Mouse (Mus musculus) 3134 (cell line): Measurements from ENCODE around the gene Pnma1.

Experiments used
- DNase-seq: peaks from one replicate; pipeline ENCODE4 v3.0.0-alpha.2; 2011; ENCODE audit warnings: low spot score; ENCODE audit not compliant: insufficient read length; ENCODE audit errors: extremely low read depth

Gene Pnma1

DNA sequence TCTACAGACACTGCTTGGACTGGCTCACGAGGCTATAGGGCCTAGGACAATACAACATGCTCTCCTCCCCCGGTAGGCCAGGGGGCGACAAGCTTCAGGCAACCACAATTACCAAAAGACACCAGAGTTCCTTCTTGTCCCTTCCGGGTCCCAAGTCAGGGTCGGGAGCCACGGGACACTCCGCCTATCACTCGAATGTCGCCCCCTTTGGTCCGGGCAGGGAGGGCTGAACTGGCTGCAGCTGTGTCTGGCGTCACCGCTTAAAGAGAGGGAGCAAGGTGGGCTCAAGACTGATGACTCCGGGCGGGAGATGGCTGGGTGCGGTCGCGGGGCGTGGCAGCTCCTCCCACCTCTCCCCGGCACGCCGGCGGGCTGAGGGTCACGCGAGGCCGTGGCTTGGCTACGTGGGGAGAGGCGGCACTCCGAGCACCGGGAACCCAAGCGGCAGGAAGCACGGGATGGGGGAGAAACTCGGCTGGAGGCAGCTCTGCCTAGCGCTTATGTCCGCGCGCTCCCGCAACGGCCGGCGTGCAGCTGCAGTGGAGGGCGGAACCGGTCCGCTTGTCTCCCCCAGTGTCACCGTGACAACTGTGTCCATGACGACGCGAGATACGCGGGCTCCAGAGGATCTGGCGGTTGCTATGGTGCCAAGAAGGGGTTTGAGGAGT lies at the start of gene Pnma1:
Pnma1 (minus strand) TSS at position 536 of the 668 bp plus-strand sequence.
- DNase-seq, result no peak

DNA sequence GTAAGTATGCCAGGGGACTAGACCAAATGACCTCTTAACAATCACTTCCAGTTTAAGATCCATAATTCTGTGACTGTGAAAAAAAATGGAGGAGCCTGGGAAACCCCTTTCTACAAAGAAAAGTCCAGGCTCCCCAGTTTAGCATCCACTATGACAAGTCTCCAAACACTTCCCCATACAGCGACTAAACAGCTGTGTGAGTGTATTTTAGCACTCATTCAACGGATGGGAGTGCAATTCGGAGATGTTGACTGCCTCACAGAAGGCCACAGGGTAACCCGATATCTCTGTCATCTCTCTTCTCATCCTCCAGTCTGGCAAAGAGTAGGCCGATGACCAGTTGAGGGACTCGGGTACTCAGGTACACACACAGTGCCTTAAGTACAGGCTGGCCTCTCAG lies 46.9 kb upstream of the Pnma1 start:
- no peak for DNase-seq

DNA sequence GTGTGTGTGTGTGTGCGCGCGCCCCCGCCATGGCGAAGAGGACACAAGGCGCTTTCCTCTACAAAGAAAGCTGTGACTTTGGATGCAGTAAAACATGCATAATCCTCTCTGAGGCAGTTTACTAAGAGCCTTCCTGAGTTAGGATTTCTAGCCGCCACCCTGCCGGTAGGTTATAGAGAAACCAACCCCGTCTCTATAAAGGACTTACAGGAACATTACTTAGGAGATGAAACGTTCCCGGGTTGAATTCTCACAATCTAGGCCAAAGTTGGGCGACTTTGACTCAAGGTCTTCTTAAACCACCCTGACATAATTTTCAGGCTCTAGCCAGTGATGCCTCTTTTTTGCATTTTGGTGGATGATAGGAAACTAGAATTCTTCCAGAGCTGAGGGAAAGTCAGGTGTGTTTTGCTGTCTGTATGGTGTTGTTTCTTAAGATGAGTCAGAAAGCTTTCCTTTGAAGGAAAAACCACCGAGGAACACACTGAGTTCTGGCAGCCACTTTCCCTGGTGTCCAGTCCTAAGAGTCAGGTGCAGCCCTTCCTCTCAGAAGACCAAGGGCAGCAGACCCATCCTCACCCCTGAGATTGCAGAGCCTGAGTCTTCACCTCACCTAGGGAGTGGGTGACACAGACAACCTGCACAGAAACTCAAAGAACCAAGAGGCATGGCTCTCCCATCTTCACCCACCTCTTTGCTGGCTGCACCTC lies 46.3 kb upstream of the Pnma1 start:
- DNase-seq, result no peak

DNA sequence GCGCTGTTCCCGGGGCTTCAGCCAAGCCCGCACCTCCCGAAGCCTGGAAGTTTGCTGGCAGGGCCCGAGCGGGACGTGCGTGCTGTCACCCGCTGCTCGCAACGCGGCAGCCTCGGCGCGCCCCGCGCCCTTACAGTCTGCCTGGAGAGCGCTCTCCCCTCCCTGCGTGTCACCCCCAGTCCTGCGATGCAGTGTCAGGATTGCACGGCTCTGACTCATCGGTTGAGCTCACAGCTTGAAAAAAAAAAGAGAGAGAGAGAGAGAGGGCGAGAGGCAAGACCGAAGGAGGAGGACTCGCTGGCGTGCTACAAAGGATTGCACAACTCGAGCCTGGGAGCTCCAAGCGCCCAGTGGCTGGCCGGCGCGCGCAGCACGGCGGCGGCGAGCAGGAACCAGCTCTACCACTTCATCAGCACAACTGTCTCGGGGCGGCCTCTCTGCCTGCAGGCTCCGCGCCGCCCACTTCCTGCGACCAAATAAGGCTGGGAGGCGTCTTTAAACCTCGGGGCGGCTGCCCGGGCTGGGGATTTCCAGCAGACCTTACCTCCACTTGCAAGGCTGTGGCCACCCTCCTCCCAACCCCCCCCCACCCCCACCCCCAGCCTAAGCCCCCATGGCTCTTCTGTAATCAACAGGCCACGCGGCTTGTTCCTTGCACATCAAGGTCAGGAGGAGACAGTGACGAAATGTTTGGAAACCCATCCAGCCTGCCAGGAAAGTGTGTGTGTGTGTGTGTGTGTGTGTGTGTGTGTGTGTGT lies 45.5 kb upstream of the Pnma1 start:
- DNase-seq, result peak; percentile 100

DNA sequence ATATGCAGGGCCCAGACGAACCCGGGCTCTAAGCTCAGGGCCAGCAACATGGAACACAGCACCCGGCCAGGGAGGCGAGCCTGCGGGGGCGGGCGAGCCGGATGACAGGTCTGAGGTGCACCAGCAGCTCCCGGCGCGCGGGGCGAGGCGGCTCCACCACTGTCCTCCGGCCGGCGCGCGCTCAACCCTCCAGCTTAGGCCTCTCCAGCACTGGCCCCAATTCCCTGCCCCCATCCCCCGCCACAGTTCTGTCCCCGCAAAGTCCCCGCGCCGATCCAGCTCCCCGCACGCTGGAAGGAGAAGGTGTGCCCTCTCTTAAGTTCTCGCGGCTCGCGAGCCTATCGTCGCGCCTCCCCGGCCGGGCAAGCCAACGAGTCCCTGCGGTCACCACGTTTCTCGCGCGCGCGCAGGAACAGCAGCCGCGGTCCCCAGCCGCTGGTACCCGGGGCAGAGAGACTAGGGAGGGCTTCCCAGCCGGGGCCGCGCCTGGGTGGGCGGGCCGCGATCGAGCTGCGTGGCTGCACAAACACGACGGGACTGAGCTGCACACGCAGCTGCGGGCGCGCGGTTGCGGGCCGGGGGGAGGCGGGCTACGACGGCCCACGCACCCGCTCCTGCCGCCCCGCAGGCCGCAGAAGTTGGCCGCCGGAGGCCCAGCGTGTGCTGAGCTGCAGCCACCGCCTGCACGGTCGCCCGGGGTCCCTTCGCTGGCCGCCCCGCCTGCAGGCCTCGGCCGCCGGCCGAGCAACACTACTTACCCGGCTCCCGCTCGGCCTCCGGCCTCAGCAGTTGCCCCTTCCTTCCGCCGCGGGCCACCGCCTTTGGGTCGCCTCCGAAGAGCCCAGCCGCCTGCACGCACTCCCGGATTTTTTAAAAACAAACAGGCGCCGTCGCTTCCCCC lies 44.7 kb upstream of the Pnma1 start:
- peak; percentile 82 for DNase-seq

DNA sequence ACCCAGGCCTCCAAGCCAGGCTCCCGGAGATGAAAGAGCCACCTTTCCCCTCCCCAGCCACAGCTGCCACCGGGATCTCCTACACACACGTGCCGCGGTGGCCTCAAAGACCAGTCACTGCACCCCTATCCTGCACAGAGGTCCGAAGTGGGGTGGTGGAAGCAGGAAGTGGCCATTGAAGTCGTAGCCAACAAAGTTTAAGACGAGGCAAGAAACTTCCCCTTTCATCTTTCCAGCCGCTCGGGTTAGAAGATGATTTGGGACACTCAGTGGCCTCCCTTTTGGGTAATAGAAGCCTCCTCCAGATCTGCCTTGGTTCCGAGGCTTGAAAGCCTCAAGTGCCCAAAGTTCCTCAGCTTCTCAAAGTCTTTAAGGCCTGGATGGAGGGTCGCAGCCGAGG lies 44.0 kb upstream of the Pnma1 start:
- no peak for DNase-seq

DNA sequence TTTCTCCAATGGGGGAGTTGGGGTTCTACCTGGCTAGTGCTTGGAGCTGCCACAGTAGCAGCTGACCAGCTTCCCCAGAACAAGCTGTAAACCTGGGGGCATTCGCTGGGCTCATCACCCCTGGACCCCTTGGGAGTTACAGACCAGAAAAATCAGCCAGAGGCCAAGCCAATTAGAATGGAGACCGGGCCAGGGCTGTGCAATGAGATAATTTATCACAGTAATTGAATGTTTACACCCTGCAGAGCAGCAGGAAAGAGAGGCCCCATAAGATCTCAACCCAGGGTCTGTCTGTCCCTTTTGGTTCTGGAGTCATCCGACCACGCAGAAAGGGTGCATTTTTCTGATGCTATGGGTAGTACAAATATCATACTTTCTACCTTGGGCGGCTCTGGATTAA lies 43.5 kb upstream of the Pnma1 start:
- no peak for DNase-seq

DNA sequence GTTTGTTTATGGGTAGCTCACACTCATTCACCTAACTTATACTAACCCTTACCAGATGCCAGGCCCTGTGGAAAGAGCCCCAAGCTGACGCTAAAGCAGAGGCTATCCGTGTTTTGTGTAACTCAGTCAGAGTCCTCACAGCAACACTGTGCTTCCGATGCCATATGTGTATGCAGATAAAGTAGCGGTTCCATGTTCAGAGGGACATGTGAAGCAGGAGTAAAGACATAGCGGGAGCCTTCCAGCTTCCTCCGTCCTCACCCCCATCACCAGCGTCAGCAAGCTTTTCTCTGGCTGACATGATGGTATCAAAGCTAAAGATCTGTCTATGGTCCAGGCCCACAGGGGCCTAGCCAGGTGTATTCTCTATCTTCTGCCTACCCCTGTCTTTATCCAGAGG lies 42.9 kb upstream of the Pnma1 start:
- no peak for DNase-seq

DNA sequence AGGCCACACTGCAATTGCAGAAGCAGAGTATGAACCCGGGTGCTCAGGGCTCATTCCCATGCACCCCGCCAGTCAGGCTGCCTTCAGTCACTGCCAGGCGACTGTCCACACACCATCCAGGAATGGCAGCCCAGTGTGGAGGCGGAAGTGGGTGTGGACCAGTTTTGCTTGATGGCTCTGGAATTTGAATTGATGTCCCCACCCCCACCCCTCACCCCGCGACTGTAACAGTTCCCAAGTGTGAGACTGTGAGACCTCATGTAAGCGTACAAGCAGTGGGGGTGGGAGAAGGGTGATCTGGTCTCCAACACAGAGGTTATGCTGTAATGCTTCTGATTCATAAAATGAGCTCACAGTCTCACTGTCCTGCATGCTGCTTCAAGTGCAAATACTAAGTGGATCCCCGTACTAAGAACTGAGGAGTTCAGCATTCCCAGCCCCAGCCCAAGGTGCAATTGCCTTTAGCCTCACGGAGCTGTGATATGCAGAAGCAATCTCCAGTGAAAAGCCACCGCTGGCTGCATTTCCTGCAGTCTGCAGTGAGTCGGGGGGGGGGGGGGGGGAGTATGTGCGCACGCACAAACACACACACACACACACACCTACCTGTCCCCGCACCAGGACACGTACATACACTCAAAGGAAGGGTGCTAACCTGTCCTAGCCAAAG lies 42.0 kb upstream of the Pnma1 start:
- DNase-seq, result peak; percentile 60

DNA sequence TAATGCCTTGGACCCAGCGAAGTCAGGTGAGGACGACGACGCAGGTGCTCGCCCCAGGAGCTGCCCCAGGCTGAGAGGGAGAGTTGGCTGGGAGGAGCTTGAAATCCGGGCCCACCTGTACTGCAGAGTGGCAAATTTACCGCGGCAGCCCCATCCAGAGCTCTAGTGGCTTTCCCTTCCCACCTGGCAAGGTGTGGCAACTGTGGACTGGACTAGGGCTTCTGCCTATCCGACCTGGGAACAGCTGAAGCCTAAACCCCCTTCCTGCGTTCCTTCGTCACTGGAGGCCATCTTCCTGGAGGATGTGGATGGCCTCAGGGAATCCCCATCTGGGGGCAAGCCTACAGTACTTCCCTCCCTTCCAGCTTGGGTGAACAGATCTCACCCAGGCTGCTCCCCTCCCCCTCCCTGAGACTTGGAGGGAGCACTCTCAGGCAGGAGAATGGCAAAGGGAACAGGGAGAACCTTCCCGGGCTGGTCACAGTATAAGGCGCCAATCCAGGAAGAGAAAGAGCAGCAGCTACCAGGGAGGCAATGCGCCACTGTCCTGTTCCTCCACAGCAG lies 40.7 kb upstream of the Pnma1 start:
- no peak for DNase-seq

DNA sequence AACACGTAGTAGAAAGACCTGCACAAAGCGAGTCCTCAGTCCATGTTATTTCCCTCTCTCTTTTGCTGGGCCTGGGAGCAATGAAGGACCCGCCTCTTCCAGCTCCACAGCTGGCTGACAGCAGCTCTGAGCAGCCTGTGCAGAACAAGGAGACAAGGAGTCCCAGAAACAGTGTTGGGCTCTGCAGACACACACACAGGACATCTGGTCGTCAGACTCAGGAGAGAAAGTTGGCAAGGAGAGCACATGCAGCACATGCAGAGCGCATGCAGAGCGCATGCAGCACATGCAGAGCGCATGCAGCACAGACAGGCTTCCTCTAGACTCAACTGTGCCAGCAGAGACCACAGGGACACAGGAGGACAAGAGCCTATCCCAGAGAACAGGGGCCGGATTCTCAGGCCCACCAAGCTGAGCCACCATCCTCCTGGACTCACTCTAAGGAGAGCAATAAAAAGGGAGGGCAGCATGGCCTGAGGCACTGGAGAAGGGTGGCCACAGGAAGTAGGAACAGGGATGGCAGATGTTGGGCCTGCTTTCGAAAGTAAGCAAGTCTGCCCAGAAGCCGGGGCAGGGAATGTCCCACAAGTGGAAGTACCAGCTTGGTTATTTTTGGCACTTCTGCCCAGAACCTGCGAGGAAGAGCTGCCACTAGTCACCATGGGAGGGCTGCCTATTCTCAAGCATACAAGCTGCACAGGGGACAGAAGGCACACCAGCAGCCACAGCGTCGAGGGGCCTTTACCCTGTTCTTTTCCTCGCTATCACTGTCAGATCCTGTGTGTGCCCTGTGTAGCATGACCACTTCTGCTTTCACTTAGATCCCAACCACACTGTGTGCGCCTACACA lies 39.7 kb upstream of the Pnma1 start:
- DNase-seq, result peak; percentile 69

DNA sequence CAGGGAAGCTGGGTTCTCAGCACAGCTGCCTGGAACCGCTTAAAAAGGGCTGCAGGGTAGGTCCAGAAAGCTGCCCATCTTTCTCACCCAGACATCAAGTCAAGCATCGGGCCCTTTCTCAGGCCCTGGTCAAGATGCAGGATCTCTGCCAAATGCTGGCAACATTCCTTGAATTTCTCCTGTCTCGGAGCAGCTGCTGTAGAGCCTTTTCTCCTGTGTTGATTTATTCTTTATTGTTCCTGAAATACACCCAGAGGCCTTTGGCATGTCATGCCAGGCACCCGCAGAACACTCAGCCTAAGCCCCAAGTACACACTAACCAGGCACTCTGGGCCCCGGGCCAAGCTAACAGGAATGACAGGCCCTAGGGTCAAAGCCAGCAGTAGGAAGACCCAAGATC lies 38.7 kb upstream of the Pnma1 start:
- DNase-seq, result peak; percentile 68

DNA sequence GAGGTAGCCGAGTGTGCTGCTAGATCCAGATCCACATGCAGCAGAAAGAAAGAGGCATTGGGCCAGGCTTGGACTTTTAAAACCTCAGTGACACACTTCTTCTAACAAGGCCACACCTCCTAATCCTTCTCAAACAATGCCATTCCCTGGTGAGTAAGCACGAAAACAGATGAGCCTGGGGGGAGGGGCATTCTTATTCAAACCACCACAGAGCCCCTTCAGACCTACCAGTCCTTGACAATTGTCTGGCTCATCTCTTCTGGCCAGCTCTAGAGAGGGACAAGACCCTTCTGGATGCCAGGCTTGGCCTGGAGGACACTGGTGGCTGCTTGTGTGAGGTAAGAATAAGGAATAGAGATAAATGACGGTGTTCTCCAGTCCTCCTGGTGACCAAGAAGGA lies 38.2 kb upstream of the Pnma1 start:
- no peak for DNase-seq

DNA sequence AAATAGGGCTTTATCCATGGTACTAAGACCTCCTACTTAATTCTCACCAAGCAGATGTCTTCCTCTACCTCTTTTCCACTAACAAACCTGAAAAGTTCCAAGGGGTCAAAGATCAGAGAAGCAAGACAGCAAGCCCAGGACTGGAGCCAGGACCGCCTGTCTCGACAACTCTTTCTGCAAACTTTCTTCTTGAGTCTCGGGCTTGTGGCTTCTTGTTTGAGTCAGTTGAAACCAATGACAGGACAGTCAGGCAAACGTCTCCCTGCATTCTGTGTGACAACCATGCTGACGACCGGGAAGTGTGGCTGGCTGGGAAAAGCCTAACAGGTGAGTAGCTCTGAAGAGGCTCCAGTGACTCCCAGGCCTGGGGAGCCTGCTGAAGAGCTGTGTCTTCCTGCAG lies 37.3 kb upstream of the Pnma1 start:
- no peak for DNase-seq

DNA sequence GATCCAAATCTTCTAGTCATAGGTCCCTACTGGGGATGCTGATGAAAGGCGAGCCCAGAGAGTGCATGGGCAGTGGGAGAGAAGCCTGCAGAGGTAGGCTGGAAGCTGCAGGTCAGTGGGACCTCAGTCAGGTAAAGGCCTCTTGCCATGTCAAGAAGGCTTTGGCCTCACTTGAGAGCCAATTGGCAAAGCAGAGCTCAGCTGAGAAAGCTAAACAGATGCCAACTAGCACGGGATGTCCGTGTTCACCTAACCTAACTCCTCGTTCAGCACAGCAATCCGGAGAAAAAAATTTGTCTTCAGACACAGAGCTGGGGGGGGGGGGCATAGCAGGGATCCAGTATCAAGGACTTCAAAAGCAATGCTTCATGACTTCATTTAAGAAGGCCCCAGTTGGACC lies 36.7 kb upstream of the Pnma1 start:
- no peak for DNase-seq

DNA sequence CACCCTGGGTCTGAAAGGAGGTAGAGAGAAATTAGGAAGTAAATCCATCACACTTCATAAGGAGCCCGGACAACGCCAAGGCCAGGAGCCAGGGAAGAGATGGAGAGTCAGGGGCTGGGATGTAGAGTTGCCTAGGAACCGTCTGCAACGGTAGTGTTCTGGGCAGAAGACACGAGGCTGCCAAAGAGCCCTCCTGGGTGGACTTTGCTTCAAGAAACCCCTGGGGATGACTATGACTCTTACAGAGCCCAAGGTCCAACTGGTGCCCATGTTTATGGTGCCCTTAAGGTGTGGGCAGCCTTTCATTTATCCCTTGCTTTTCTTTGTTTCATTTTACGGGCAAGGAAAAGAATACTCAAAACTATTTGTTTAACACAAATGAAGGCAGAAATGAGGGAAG lies 33.7 kb upstream of the Pnma1 start:
- no peak for DNase-seq

DNA sequence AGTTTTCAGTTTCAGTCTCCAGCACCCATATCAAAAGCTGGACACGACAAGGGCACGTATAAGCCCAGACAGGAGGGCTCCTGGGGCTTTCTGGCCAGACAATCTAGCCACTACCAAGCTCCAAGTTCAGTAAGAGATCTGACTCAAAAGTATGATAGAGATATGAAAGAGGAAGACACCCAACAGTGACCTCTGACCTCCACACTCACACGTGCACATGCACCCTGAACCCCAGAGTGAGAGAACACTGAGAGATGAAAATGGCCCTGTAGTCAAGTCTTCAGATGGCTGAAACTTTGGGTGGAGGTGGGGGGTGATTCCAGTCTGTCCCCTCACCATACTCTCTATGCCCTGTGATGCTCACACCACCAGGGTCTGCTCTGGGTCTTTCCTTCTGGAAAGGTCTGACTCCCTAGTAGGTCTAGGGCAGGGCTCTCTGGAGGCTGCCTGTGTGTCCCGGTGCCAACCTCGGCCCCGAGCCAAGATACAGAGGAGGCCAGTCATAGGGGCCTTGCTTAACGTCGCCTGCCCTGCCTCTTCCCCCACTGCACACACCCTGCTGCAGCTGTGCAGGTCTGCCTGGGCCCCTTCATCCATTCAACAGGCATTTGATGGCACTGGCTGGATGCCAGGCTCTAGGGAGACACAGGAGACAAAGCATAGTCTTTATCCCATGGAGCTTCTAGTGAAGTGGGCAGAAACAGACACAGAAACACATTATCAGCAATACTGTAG lies 32.6 kb upstream of the Pnma1 start:
- DNase-seq, result peak; percentile 75

DNA sequence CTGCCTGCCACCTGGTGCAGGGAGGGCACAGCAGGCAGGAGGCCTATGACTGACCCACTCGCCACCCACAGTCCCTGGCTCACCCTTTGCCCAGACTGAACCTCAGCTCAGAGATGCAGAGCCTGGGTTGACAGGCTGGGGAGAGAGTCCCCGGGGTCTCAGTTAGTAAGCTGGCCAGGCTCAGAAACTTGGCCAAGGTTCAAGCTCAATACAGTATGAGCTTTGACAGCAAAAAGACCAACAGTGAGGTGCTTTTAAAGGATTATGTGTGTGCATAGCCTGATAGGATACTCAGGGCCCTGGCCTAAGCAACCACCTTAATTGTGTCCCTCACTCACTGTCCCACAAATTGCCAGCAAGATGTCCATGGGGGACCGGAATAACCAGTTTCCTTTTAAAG lies 31.8 kb upstream of the Pnma1 start:
- DNase-seq, result no peak
